Mouse (Mus musculus) brain, embryonic 14.5 days (tissue): ENCODE data around the gene Hnrnpk. TPM values are rescaled to one million over a fixed set of nuclear protein-coding genes. Genes with fewer than 3 reads are reported as not detected.

Experiments
- DNase-seq: peaks from one replicate; pipeline ENCODE4 v3.0.0-alpha.2; 2011; ENCODE audit warnings: low read depth
- CTCF ChIP-seq: fragments of 200-500 bp; IDR thresholded peaks from 2 replicates; pipeline ENCODE4 v1.5.1; 2012; ENCODE audit warnings: inconsistent platforms, mild to moderate bottlenecking, moderate library complexity, borderline replicate concordance; ENCODE audit not compliant: insufficient read depth, insufficient read length; ENCODE audit errors: extremely low read depth
- POLR2A ChIP-seq: fragments of 200-500 bp; IDR thresholded peaks from 2 replicates; pipeline ENCODE4 v1.6.1; 2012; ENCODE audit warnings: mild to moderate bottlenecking, inconsistent platforms, borderline replicate concordance; ENCODE audit not compliant: poor library complexity, insufficient read depth, insufficient read length, severe bottlenecking; ENCODE audit errors: extremely low read depth
- polyA plus RNA-seq: library from polyadenylated mRNA; depleted of rRNA; stranded (reverse); fragments of >200 nt; gene quantifications from 2 replicates; pipeline ENCODE4 v1.2.3, GENCODE M21; 2012; rRNA removed

Hnrnpk gene
- polyA plus RNA-seq, 1 experiment = 842 TPM

- DNase-seq = no peak
- TF ChIP-seq POLR2A = no peak
- no peak for TF ChIP-seq CTCF
Measured at GRCm38 (mm10) chr13:58344505-58344904, 58.6 kb downstream of the Hnrnpk start.

Other genes with a start within 250 kb of the Hnrnpk start
- gene Idnk, start 245.7 kb downstream of the Hnrnpk start, polyA plus RNA-seq = 29.3 and 31.0 TPM in 2 replicates
- gene Ubqln1, start 187.7 kb downstream of the Hnrnpk start, polyA plus RNA-seq = 127 and 128 TPM in 2 replicates
- 25.0 and 29.5 TPM in 2 replicates for gene Gkap1, start 127.6 kb downstream of the Hnrnpk start, polyA plus RNA-seq
- gene Kif27, start 44.2 kb downstream of the Hnrnpk start, polyA plus RNA-seq = 1.3 and 2.5 TPM in 2 replicates
- 14.4 and 15.3 TPM in 2 replicates for gene 2210016F16Rik, start 18.1 kb downstream of the Hnrnpk start, polyA plus RNA-seq
- 10.9 and 14.3 TPM in 2 replicates for gene Rmi1, start 1.1 kb downstream of the Hnrnpk start, polyA plus RNA-seq
- gene Slc28a3, start 207.5 kb upstream of the Hnrnpk start, polyA plus RNA-seq = 0.03 and 0.15 TPM in 2 replicates